Mouse (Mus musculus): ENCODE results near the gene Olfr214.

- TF ChIP-seq CTCF (IDR thresholded peaks at IDR 0.05; ENCODE audit: insufficient read depth, low read length): no peak
- TF ChIP-seq POLR2A (IDR thresholded peaks at IDR 0.05; ENCODE audit: borderline replicate concordance, extremely low read depth, low read depth, low read length): no peak
Measured at GRCm38 (mm10) chr6:116538156-116538555, 15.9 kb upstream of the Olfr214 start, which contains the start of gene Olfr213.

Measured in lung, adult 2 months (tissue).